Mouse (Mus musculus): ENCODE measurements around the gene Sfmbt1. TPM values are rescaled to one million over a fixed set of nuclear protein-coding genes. Genes with fewer than 3 reads are reported as not detected.
A peak's percentile ranks its signal among the peaks of the same experiment; 100 is the strongest.

Sfmbt1 gene
- polyA plus RNA-seq, 1 experiment from 2014 or later, result 19.7 TPM

GRCm38 (mm10) chr14:30855316-30855715 lies 140.7 kb downstream of the Sfmbt1 start:
- Histone ChIP-seq H3K4me2 (ENCODE audit: low read length) (no peak overlapping the region), H3K4me3 (ENCODE audit: low read depth, low read length) (no peak overlapping the region), H3K4me1 (ENCODE audit: control insufficient read depth, insufficient read depth, low read length) (no peaks in the 10 kb centered on the region), H3K36me3 (ENCODE audit: control insufficient read depth, insufficient read depth, low read length) (no peaks in the 10 kb centered on the region), H3K27me3 (replicated peaks; ENCODE audit: control insufficient read depth, insufficient read depth, low read length) (no peaks in the 10 kb centered on the region), H3K9ac (ENCODE audit: low read length) (no peak overlapping the region), H3K9me3 (replicated peaks; ENCODE audit: control insufficient read depth, low read length) (no peaks in the 10 kb centered on the region), H3K27ac (ENCODE audit: low read depth, low read length) (no peak overlapping the region)
- DNase-seq (ENCODE audit: low spot score), result no peak
- ATAC-seq, result no peak
- WGBS, result 93% methylated on average over 3 of the region's 3 CpGs

- H3K4me1 ChIP-seq (ENCODE audit: control insufficient read depth, insufficient read depth, low read length), result no peaks in the 10 kb centered on the region
These were observed 142.3 kb downstream of the Sfmbt1 start for GRCm38 (mm10) chr14:30856885-30857507.

GRCm38 (mm10) chr14:30857990-30858389 lies 143.3 kb downstream of the Sfmbt1 start:
- H3K4me2 ChIP-seq (ENCODE audit: low read length), result no peak overlapping the region
- DNase-seq (ENCODE audit: low spot score) (no peak), ATAC-seq (no peak)
- H3K9ac ChIP-seq (ENCODE audit: low read length), result no peak overlapping the region
- no peaks in the 10 kb centered on the region for H3K4me1 ChIP-seq (ENCODE audit: control insufficient read depth, insufficient read depth, low read length)
- H3K4me3 ChIP-seq (ENCODE audit: low read depth, low read length), result no peak overlapping the region
- WGBS, result 83% methylated on average over 4 of the region's 4 CpGs
- no peaks in the 10 kb centered on the region for H3K36me3 ChIP-seq (ENCODE audit: control insufficient read depth, insufficient read depth, low read length)
- no peaks in the 10 kb centered on the region for H3K27me3 ChIP-seq (replicated peaks; ENCODE audit: control insufficient read depth, insufficient read depth, low read length)
- H3K27ac ChIP-seq (ENCODE audit: low read depth, low read length), result no peak overlapping the region
- H3K9me3 ChIP-seq (replicated peaks; ENCODE audit: control insufficient read depth, low read length), result no peaks in the 10 kb centered on the region

More at GRCm38 (mm10) chr14:30856885-30857507, 142.3 kb downstream of the Sfmbt1 start:
- Histone ChIP-seq H3K9ac (ENCODE audit: low read length) (no peak overlapping the region), H3K27me3 (replicated peaks; ENCODE audit: control insufficient read depth, insufficient read depth, low read length) (no peaks in the 10 kb centered on the region), H3K4me3 (ENCODE audit: low read depth, low read length) (no peak overlapping the region), H3K9me3 (replicated peaks; ENCODE audit: control insufficient read depth, low read length) (no peaks in the 10 kb centered on the region), H3K36me3 (ENCODE audit: control insufficient read depth, insufficient read depth, low read length) (no peaks in the 10 kb centered on the region), H3K4me2 (ENCODE audit: low read length) (no peak overlapping the region), H3K27ac (ENCODE audit: low read depth, low read length) (no peak overlapping the region)
- WGBS, result 91% methylated on average over 10 of the region's 10 CpGs
- ATAC-seq, result no peak
- no peak for DNase-seq (ENCODE audit: low spot score)

- no peak overlapping the region for H3K4me3 ChIP-seq (ENCODE audit: low read depth, low read length)
- no peak for DNase-seq (ENCODE audit: low spot score)
These were observed 146.9 kb downstream of the Sfmbt1 start for GRCm38 (mm10) chr14:30861421-30862125.

GRCm38 (mm10) chr14:30862368-30862767 lies 147.7 kb downstream of the Sfmbt1 start:
- 94% methylated on average over 9 of the region's 9 CpGs for WGBS
- ATAC-seq, result no peak

More at GRCm38 (mm10) chr14:30861421-30862125, 146.9 kb downstream of the Sfmbt1 start:
- no peak overlapping the region for H3K27ac ChIP-seq (ENCODE audit: low read depth, low read length)
- no peak overlapping the region for H3K4me2 ChIP-seq (ENCODE audit: low read length)
- H3K36me3 ChIP-seq (ENCODE audit: control insufficient read depth, insufficient read depth, low read length), result peaks cover 4% of the 10 kb centered on the region; the same call in 1 of the 2 replicates
- H3K4me1 ChIP-seq (ENCODE audit: control insufficient read depth, insufficient read depth, low read length), result no peaks in the 10 kb centered on the region
- no peaks in the 10 kb centered on the region for H3K9me3 ChIP-seq (replicated peaks; ENCODE audit: control insufficient read depth, low read length)
- H3K9ac ChIP-seq (ENCODE audit: low read length), result no peak overlapping the region
- H3K27me3 ChIP-seq (replicated peaks; ENCODE audit: control insufficient read depth, insufficient read depth, low read length), result no peaks in the 10 kb centered on the region
- WGBS, result 82% methylated on average over 16 of the region's 16 CpGs
- ATAC-seq, result no peak

GRCm38 (mm10) chr14:30865311-30865710 lies 150.7 kb downstream of the Sfmbt1 start:
- Histone ChIP-seq H3K4me1 (ENCODE audit: control insufficient read depth, insufficient read depth, low read length) (no peaks in the 10 kb centered on the region), H3K9me3 (replicated peaks; ENCODE audit: control insufficient read depth, low read length) (no peaks in the 10 kb centered on the region), H3K36me3 (ENCODE audit: control insufficient read depth, insufficient read depth, low read length) (peaks cover 4% of the 10 kb centered on the region; the same call in 1 of the 2 replicates), H3K4me2 (ENCODE audit: low read length) (no peak overlapping the region), H3K9ac (ENCODE audit: low read length) (no peak overlapping the region), H3K4me3 (ENCODE audit: low read depth, low read length) (no peak overlapping the region), H3K27me3 (replicated peaks; ENCODE audit: control insufficient read depth, insufficient read depth, low read length) (no peaks in the 10 kb centered on the region), H3K27ac (ENCODE audit: low read depth, low read length) (no peak overlapping the region)
- ATAC-seq (no peak), DNase-seq (ENCODE audit: low spot score) (peak; percentile 36)
- 64% methylated on average over 3 of the region's 3 CpGs for WGBS

More at GRCm38 (mm10) chr14:30862368-30862767, 147.7 kb downstream of the Sfmbt1 start:
- H3K27me3 ChIP-seq (replicated peaks; ENCODE audit: control insufficient read depth, insufficient read depth, low read length), result no peaks in the 10 kb centered on the region
- H3K4me3 ChIP-seq (ENCODE audit: low read depth, low read length), result no peak overlapping the region
- H3K4me1 ChIP-seq (ENCODE audit: control insufficient read depth, insufficient read depth, low read length), result no peaks in the 10 kb centered on the region
- no peaks in the 10 kb centered on the region for H3K9me3 ChIP-seq (replicated peaks; ENCODE audit: control insufficient read depth, low read length)
- no peak for DNase-seq (ENCODE audit: low spot score)
- H3K9ac ChIP-seq (ENCODE audit: low read length), result no peak overlapping the region
- H3K27ac ChIP-seq (ENCODE audit: low read depth, low read length), result no peak overlapping the region
- H3K36me3 ChIP-seq (ENCODE audit: control insufficient read depth, insufficient read depth, low read length), result peaks cover 4% of the 10 kb centered on the region; the same call in 1 of the 2 replicates
- no peak overlapping the region for H3K4me2 ChIP-seq (ENCODE audit: low read length)

- Histone ChIP-seq H3K4me3 (ENCODE audit: low read depth, low read length) (no peak overlapping the region), H3K36me3 (ENCODE audit: control insufficient read depth, insufficient read depth, low read length) (peaks cover 4% of the 10 kb centered on the region; the same call in 1 of the 2 replicates), H3K9ac (ENCODE audit: low read length) (no peak overlapping the region), H3K27me3 (replicated peaks; ENCODE audit: control insufficient read depth, insufficient read depth, low read length) (no peaks in the 10 kb centered on the region), H3K4me2 (ENCODE audit: low read length) (no peak overlapping the region), H3K27ac (ENCODE audit: low read depth, low read length) (no peak overlapping the region), H3K9me3 (replicated peaks; ENCODE audit: control insufficient read depth, low read length) (no peaks in the 10 kb centered on the region), H3K4me1 (ENCODE audit: control insufficient read depth, insufficient read depth, low read length) (no peaks in the 10 kb centered on the region)
- ATAC-seq (0 out of 2 replicates have a peak, but pooled peaks have one; percentile 40), DNase-seq (ENCODE audit: low spot score) (peak; percentile 83)
- 30% methylated on average over 5 of the region's 5 CpGs for WGBS
These were observed 152.4 kb downstream of the Sfmbt1 start for GRCm38 (mm10) chr14:30867042-30867441.

- Histone ChIP-seq H3K4me3 (ENCODE audit: low read depth, low read length) (no peak overlapping the region), H3K27ac (ENCODE audit: low read depth, low read length) (no peak overlapping the region), H3K9me3 (replicated peaks; ENCODE audit: control insufficient read depth, low read length) (no peaks in the 10 kb centered on the region), H3K36me3 (ENCODE audit: control insufficient read depth, insufficient read depth, low read length) (peaks cover 19% of the 10 kb centered on the region), H3K27me3 (replicated peaks; ENCODE audit: control insufficient read depth, insufficient read depth, low read length) (no peaks in the 10 kb centered on the region), H3K4me2 (ENCODE audit: low read length) (no peak overlapping the region), H3K4me1 (ENCODE audit: control insufficient read depth, insufficient read depth, low read length) (no peaks in the 10 kb centered on the region), H3K9ac (ENCODE audit: low read length) (no peak overlapping the region)
- ATAC-seq (no peak), DNase-seq (ENCODE audit: low spot score) (no peak)
- WGBS, result 92% methylated on average over 10 of the region's 10 CpGs
These were observed 154.2 kb downstream of the Sfmbt1 start for GRCm38 (mm10) chr14:30868826-30869225.

- no peaks in the 10 kb centered on the region for H3K4me1 ChIP-seq (ENCODE audit: control insufficient read depth, insufficient read depth, low read length)
- H3K9me3 ChIP-seq (replicated peaks; ENCODE audit: control insufficient read depth, low read length), result no peaks in the 10 kb centered on the region
- no peak for DNase-seq (ENCODE audit: low spot score)
- 89% methylated on average over 8 of the region's 8 CpGs for WGBS
- H3K27me3 ChIP-seq (replicated peaks; ENCODE audit: control insufficient read depth, insufficient read depth, low read length), result no peaks in the 10 kb centered on the region
- H3K4me2 ChIP-seq (ENCODE audit: low read length), result no peak overlapping the region
- peaks cover 21% of the 10 kb centered on the region for H3K36me3 ChIP-seq (ENCODE audit: control insufficient read depth, insufficient read depth, low read length)
- no peak for ATAC-seq
- no peak overlapping the region for H3K9ac ChIP-seq (ENCODE audit: low read length)
- no peak overlapping the region for H3K27ac ChIP-seq (ENCODE audit: low read depth, low read length)
- no peak overlapping the region for H3K4me3 ChIP-seq (ENCODE audit: low read depth, low read length)
These were observed 154.7 kb downstream of the Sfmbt1 start for GRCm38 (mm10) chr14:30869391-30869801.

All from forebrain, embryonic 14.5 days (tissue).